Mouse (Mus musculus): ENCODE results near the gene Mvd.

Mvd gene

DNA sequence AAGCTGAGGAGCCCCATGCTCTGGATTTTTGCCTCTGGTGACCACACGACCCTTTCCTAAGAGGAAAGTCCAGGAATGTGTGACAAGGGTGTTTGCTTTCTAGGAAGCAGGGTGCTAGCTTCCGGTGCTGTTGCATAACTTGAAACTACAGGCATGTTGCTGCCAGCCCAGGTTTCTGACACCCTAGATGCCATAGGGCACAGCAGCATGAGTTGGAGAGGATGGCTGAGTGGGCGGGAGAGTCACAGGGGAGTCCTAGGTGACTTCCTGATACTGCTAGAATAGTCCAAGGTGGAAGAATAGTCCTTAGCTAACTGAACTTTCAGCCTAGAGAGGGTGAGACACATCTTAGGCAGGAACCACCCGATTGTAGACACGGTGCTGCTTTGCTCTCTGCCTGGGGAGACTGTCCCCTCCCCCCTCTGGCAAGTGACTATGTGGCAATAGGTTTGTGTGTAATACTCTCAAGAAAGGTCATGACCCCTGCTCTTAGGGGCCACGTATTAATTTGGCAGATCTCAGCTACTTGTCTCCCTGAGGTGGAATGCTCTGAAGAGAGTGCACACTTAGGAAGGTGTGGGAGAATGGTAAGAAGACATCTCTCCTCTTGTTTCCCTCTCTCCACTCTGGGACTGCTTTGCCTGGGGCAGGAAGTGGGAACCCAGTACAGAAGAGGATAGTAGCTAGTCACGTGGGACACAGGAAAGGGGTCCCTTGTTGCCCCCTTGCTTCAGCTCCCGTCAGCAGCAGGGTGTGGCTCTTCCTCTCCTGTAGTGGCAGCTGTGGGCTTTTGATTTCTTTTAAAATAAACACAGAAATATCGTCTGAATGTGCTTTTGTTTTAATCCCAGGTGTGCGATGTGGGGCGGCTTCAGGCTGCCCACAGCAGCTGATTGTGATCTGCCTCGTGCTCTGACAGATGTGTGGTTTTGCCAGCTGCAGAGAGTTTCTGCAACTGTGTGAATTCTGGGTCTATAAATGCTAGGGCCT, 20.7 kb upstream of the Mvd start:
- H3K27me3 ChIP-seq (ENCODE audit: control insufficient read depth, insufficient read depth, low read length, poor library complexity, severe bottlenecking), result no peaks in the 10 kb centered on the region; the same call in 1 of the 2 replicates
- DNase-seq (ENCODE audit: low read depth, low spot score), result peak; percentile 16
- peaks cover 6% of the 10 kb centered on the region; the same call in 1 of the 2 replicates for H3K36me3 ChIP-seq (ENCODE audit: control insufficient read depth, insufficient read depth, low read length, poor library complexity, severe bottlenecking)

DNA sequence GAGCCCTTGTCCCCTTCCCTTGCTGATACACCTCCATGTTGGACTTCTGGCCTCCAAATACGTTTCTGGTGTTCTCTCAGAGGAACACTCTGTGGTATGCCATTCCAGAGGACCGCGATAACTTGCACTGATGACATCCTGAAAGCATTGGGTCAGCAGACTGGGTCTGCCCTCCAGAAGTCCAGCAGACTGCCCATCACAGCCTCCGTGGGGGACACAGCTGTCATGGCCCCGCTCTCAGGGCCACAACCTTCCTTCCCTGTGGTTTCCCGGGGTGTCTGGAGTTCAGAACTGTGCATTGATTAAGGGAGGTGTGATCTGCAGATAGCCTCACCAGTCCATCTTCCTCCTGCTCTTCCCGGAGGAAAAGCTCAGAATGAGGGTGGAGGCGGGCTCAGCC, 19.3 kb upstream of the Mvd start:
- Histone ChIP-seq H3K36me3 (ENCODE audit: control insufficient read depth, insufficient read depth, low read length, poor library complexity, severe bottlenecking) (no peaks in the 10 kb centered on the region; the same call in 1 of the 2 replicates), H3K27me3 (ENCODE audit: control insufficient read depth, insufficient read depth, low read length, poor library complexity, severe bottlenecking) (no peaks in the 10 kb centered on the region; the same call in 1 of the 2 replicates)
- DNase-seq (ENCODE audit: low read depth, low spot score), result no peak

DNA sequence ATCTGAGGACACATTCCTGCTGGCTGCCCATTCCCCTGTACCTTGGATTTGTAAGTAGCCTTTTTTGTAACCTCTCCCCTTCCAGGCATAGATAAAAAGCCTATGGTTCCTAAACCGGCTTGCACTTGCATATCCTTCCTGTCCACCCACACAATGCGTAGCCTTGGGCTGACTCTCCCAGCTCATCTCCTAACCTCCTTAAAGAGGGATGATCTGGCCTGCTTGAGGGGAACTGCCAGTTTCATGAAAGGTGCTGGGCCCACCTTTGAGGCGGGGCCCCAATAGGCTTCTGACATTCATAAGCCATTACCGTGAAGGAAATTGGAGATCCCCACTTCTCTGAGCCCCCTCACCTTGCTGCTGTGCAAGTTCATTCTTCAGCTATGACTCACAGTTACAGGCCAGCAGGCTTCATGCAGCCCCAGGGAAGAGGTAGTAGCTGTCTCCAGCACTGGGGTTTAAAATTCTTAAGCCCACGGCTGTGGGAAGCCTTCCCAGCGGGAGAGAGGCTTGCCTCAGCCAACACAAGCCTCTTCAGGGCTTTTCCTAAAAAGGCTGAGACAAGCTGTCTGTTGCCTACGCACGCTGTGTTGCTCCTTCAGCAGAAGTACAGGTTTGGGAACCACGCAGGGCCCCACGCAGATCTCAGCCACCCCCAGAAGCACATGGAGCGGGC, 18.4 kb upstream of the Mvd start:
- Histone ChIP-seq H3K27me3 (ENCODE audit: control insufficient read depth, insufficient read depth, low read length, poor library complexity, severe bottlenecking) (no peaks in the 10 kb centered on the region; the same call in 1 of the 2 replicates), H3K36me3 (ENCODE audit: control insufficient read depth, insufficient read depth, low read length, poor library complexity, severe bottlenecking) (no peaks in the 10 kb centered on the region)
- DNase-seq (ENCODE audit: low read depth, low spot score), result peak; percentile 47

DNA sequence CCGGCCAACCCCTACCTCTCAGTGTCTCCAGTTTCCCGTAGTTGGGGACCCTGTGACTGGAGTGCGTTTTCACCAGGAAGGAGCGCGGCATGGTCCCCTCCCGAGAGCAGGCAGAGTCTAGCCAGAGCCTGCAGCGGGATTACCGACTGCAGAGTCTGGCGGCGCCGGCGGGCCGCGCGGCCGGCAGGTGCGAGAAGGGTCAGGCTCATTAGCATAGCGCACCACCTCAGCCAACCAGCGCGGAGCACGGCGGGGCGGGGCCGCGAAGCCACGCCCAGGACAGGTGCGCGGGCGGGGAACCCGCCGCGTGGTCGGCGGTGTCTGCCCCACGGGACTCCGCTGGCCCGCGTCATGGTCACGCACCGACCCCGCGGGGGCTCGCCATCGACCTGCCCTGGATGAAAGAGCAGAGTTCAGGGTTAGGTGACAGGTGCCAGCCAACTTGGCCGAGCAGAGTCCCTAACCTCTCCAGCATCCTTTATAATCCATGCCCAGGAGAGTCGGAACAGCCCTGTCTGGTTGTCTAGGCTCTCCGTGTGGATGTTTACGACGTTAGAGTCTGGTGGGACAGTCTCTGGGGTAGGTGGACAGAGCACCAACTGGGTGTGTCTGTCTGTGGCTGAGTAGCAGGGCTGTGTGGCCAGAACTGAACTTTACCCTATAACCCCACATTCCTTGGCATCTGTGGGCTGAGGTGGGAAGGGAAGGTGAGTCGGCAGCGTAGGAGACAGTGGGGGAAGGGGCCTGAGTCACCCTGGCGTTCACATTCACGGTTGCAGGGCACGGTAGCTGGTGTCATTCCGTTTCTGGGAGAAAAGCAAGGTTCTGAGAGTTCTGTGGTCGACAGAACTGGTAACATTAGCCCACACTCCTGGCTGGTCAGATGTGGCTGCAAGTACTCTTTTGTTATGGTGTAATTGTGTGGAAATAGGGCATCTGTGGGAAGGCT, 17.6 kb upstream of the Mvd start, which contains the start of gene Snai3:
Gene Snai3, minus strand, starts transcription at position 210 of the 949 bp plus-strand sequence.
- H3K36me3 ChIP-seq (ENCODE audit: control insufficient read depth, insufficient read depth, low read length, poor library complexity, severe bottlenecking), result no peaks in the 10 kb centered on the region
- DNase-seq (ENCODE audit: low read depth, low spot score), result peak; percentile 91
- H3K27me3 ChIP-seq (ENCODE audit: control insufficient read depth, insufficient read depth, low read length, poor library complexity, severe bottlenecking), result no peaks in the 10 kb centered on the region; the same call in 1 of the 2 replicates

DNA sequence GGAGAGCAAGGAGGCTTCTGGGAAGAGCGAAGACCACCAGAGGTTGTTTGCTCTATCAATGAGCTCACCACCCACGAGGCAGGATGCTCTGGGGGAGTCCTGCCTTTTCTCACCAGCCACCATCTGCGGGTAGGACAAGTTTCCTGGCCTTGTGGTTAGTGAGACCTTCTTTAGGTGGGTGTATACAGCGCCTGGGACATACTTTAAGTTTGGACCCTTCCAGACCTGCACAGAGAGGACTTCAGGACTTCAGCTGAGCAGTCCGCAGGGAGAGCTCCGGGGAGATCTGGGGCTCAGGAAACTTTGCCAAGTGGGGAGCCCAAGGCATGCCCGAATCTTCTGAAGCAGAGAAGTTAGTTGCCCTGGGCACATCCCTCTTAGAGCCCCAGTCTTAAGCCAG, 16.8 kb upstream of the Mvd start:
- no peaks in the 10 kb centered on the region for H3K36me3 ChIP-seq (ENCODE audit: control insufficient read depth, insufficient read depth, low read length, poor library complexity, severe bottlenecking)
- DNase-seq (ENCODE audit: low read depth, low spot score), result peak; percentile 53
- no peaks in the 10 kb centered on the region; the same call in 1 of the 2 replicates for H3K27me3 ChIP-seq (ENCODE audit: control insufficient read depth, insufficient read depth, low read length, poor library complexity, severe bottlenecking)

DNA sequence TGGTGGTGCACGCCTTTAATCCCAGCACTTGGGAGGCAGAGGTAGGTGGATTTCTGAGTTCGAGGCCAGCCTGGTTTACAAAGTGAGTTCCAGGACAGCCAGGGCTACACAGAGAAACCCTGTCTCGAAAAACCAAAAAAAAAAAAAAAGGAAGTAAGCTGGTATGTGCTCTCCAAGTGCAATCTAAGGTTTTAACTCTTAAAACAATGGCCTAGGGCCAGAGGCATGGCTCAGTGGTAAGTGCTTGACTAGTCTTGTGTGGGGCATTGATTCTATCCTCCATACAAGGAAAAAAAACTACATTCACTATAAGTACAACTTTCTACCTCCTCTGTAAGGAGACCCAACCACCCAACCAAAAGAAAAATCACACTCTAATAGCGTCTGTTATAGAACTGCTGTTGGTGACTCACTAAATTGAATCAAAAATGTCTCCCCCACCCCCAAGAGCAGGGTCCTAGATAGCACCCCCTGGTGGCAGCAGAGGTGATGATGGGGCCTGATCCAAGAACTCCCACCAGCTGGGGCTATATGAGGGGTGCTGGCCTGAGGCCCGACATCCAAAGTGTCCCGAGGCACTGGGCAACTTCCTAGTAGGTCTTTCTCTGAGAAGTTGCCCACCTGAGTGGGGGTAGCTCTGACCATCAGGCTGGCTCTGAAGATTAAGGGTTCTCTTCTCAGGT, 16.1 kb upstream of the Mvd start:
- Histone ChIP-seq H3K27me3 (ENCODE audit: control insufficient read depth, insufficient read depth, low read length, poor library complexity, severe bottlenecking) (no peaks in the 10 kb centered on the region), H3K36me3 (ENCODE audit: control insufficient read depth, insufficient read depth, low read length, poor library complexity, severe bottlenecking) (no peaks in the 10 kb centered on the region)
- DNase-seq (ENCODE audit: low read depth, low spot score), result peak; percentile 57

DNA sequence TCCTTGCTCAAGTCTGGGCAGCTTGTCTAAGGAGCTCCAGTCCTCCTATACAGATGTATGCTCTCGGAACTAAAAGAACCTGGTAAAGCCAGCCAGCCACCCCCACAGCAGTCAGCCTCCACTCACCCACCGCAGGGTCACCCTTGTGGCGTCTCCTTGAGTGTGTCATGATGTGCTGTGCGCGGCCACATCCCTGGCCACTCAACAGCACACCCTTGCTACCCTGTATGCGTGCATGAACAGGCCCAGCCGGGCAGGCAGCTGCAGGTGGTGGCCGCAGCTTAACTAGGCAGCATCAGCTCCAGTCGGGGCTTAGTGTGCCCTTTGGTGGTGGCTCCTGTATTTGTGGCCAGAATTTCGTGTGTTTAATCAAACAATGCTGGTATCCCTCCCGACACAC, 13.9 kb upstream of the Mvd start:
- no peak for DNase-seq (ENCODE audit: low read depth, low spot score)
- Histone ChIP-seq H3K36me3 (ENCODE audit: control insufficient read depth, insufficient read depth, low read length, poor library complexity, severe bottlenecking) (no peaks in the 10 kb centered on the region), H3K27me3 (ENCODE audit: control insufficient read depth, insufficient read depth, low read length, poor library complexity, severe bottlenecking) (no peaks in the 10 kb centered on the region)

DNA sequence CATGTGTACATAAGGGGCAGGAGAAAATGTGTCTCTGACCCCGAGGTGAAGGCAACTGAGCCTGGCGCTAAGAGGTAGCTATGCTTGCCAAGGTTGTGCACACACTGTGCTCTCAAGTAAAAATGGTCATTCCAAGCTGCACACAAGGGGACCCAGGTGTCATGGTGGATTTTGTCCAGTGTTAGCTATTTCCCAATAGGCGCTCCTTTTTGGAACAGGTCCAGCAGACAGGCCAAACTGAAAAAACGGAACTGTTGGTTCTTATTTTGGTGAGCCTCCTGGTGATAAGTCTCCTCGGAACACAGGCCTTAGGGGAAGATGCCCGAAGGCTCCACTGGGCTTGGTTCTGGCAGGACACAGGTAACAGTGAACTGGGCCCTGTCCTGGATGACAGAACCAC, 11.2 kb upstream of the Mvd start:
- no peak for DNase-seq (ENCODE audit: low read depth, low spot score)
- H3K36me3 ChIP-seq (ENCODE audit: control insufficient read depth, insufficient read depth, low read length, poor library complexity, severe bottlenecking), result no peaks in the 10 kb centered on the region

DNA sequence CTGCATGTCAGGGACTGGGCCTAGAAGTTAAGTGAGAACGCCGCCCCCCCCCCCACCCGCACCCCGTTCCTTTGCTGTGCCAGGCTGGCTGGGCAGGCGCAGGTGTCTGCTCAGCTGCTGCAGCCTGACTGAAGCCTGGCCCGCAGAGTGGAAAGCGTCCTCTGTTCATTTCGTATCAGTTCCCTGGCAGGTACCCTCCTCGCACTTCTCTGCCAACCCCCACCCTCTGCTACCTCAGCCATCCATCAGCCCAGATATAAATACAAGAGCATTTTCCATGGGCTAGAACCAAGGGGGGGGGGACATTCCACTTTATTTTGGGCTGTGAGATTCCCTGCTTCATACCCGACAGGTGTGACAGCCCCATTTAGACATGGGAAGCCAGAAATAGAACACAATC, 8.9 kb upstream of the Mvd start:
- no peaks in the 10 kb centered on the region for H3K27me3 ChIP-seq (ENCODE audit: control insufficient read depth, insufficient read depth, low read length, poor library complexity, severe bottlenecking)
- no peaks in the 10 kb centered on the region for H3K36me3 ChIP-seq (ENCODE audit: control insufficient read depth, insufficient read depth, low read length, poor library complexity, severe bottlenecking)
- no peak for DNase-seq (ENCODE audit: low read depth, low spot score)

More for the DNA sequence above, 11.2 kb upstream of the Mvd start:
- no peaks in the 10 kb centered on the region for H3K27me3 ChIP-seq (ENCODE audit: control insufficient read depth, insufficient read depth, low read length, poor library complexity, severe bottlenecking)

DNA sequence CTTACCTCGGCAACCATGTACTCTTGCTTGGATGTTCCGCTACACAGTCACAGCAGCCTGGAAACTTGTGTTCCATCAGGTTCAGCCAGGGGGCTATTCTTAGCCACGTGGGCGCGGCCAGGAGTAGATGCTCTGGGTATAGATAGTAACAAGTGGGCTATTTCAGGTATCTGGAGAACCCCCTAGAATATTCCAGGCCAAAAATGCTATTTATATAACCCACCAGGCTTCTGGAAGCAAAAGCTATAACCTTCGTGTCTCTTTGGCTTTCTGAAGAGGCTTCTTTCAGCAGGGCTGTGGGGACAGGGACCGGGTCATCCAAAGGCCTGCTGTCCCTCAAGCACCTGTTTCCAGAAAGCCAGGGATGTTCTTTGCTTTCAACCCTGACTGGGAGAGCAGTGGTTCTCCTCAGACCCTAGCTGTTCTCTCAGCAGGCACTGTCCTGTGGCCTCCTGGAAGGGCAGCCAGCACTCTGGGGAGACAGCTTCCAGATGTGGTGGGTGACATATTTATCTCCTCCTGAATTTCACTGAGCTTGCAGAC, 8.0 kb upstream of the Mvd start:
- no peak for DNase-seq (ENCODE audit: low read depth, low spot score)
- Histone ChIP-seq H3K27me3 (ENCODE audit: control insufficient read depth, insufficient read depth, low read length, poor library complexity, severe bottlenecking) (no peaks in the 10 kb centered on the region), H3K36me3 (ENCODE audit: control insufficient read depth, insufficient read depth, low read length, poor library complexity, severe bottlenecking) (no peaks in the 10 kb centered on the region)

DNA sequence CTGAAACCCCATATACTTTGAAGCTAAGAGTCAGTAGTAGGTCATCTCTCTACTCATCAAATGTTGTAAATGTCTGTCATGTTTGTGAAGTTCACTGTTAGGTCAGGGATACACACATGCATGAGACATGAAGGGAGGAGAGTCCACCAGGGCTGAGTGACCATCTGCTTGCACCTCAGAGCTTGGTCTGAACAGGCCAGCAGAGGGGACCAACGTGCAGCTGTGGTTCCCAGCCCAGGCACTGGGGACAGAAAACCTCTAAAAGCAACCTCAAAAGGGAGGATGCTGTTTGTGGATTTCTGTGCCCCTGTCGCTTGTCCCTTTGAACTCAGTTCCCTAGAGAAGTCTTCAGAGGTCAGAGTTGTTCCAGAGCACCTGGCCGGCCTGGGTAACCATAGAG, 2.0 kb upstream of the Mvd start:
- DNase-seq (ENCODE audit: low read depth, low spot score), result no peak
- no peaks in the 10 kb centered on the region for H3K27me3 ChIP-seq (ENCODE audit: control insufficient read depth, insufficient read depth, low read length, poor library complexity, severe bottlenecking)
- H3K36me3 ChIP-seq (ENCODE audit: control insufficient read depth, insufficient read depth, low read length, poor library complexity, severe bottlenecking), result no peaks in the 10 kb centered on the region

DNA sequence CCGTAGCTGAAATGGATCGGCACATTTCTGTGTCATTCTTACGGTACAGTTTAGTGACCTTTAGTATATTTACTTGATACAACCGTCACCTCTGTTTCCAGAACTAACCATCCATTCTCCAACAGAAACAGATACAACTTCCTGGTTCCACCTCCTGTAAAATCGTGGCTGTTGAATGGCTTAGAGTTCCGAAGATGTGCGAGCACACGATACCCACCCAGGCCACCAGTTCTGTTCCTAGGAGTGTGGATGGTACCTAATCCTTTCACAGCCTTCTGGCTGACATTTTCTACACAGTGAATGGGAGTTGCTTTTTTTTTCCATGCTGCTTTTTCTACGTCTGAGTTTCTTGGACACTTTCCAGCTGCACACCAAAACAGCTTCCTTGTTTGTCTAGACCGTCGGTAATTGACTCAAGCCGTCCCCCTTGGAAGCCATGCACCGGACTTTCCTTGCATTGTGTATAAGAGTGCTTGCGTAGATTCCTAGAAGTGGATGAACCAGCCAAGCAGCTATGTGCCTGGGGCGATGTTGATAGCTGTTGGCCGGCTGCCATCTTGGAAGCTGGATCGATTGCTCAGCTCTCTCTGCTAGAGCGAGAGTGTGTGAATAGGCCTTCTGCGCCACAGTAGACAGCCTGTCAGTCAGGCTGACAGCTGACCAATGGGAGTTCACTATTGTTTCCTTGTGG, 981 bp upstream of the Mvd start:
- Histone ChIP-seq H3K27me3 (ENCODE audit: control insufficient read depth, insufficient read depth, low read length, poor library complexity, severe bottlenecking) (no peaks in the 10 kb centered on the region), H3K36me3 (ENCODE audit: control insufficient read depth, insufficient read depth, low read length, poor library complexity, severe bottlenecking) (no peaks in the 10 kb centered on the region; the same call in 1 of the 2 replicates)
- peak; percentile 66 for DNase-seq (ENCODE audit: low read depth, low spot score)

DNA sequence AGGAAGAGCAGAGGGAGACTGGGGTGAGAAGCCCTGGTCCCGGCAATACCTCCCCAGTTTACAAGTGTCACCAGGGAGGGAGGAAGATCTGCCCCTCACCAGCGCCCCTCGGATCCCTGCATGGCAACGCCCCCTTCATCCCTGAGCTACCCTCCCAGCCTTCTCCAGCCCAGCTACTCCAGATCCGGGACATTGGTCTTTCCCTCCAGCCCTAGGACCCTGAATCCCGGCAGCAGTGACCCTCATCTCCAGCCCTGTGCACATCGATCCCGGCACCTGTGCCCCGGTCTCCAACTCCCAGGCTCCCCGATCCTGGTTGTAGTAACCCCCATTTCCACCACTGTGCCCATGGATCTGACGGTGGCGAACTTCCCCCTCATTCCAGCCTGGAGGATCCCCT, 441 bp downstream of the Mvd start:
- Histone ChIP-seq H3K27me3 (ENCODE audit: control insufficient read depth, insufficient read depth, low read length, poor library complexity, severe bottlenecking) (no peaks in the 10 kb centered on the region), H3K36me3 (ENCODE audit: control insufficient read depth, insufficient read depth, low read length, poor library complexity, severe bottlenecking) (no peaks in the 10 kb centered on the region; the same call in 1 of the 2 replicates)
- no peak for DNase-seq (ENCODE audit: low read depth, low spot score)
